In genomic region chr3:96328060-96328729, GRCm38 (mm10) we compare ENCODE assay signal across 8 mouse cellular contexts. TPM values are rescaled to one million over a fixed set of nuclear protein-coding genes. Genes with fewer than 3 reads are reported as not detected.
A peak's percentile ranks its signal among the peaks of the same experiment; 100 is the strongest.
DNase-seq lines count a peak whose midpoint lies in the region; ATAC-seq and TF ChIP-seq lines count a peak whose summit lies in the region.
"Not testable (repeated sequence)": the region's sequence is repeated elsewhere in the genome, so short reads cannot be mapped to it uniquely, and the experiment has no call there.

No protein-coding gene starts in this region.

- H3K4me3 ChIP-seq in bone marrow macrophage, adult 2 months (ENCODE audit: insufficient read depth, low read length): peak overlapping the region; percentile 68
- H3K4me3 ChIP-seq in forebrain, embryonic 13.5 days: peak overlapping the region; percentile 37
- peak overlapping the region; percentile 39 for H3K4me3 ChIP-seq in heart, postnatal 0 days (ENCODE audit: low read depth, low read length)
- peak overlapping the region; percentile 46 for H3K4me3 ChIP-seq in kidney, embryonic 16.5 days (ENCODE audit: low read length)
- H3K4me3 ChIP-seq in liver, embryonic 15.5 days (replicated peaks): peak overlapping the region; percentile 44
- peak overlapping the region; percentile 25 for H3K4me3 ChIP-seq in midbrain, embryonic 14.5 days (replicated peaks; ENCODE audit: low read depth, low read length)
- peak overlapping the region; percentile 24 for H3K4me3 ChIP-seq in stomach, postnatal 0 days (ENCODE audit: low read depth, low read length)

- H3K9me3 ChIP-seq in forebrain, embryonic 13.5 days (replicated peaks); heart, postnatal 0 days (replicated peaks; ENCODE audit: control insufficient read depth, low read length); kidney, embryonic 16.5 days (ENCODE audit: low read length); liver, embryonic 15.5 days (replicated peaks); midbrain, embryonic 14.5 days (ENCODE audit: control insufficient read depth, low read length); stomach, postnatal 0 days (ENCODE audit: control insufficient read depth, low read length): not testable (repeated sequence)

- peak; percentile 39 for DNase-seq in CD4-positive, CD25-positive, alpha-beta regulatory T cell, adult 2 months (ENCODE audit: low read depth, low spot score)
- DNase-seq in heart, postnatal 0 days (ENCODE audit: low spot score); stomach, postnatal 0 days (ENCODE audit: low spot score): not testable (repeated sequence)
- peak; percentile 58 for DNase-seq in midbrain, embryonic 14.5 days

- not testable (repeated sequence) for H3K36me3 ChIP-seq in forebrain, embryonic 13.5 days (ENCODE audit: poor library complexity, severe bottlenecking); heart, postnatal 0 days (replicated peaks; ENCODE audit: control insufficient read depth, insufficient read depth, low read length); kidney, embryonic 16.5 days (ENCODE audit: insufficient read depth, low read length); liver, embryonic 15.5 days (replicated peaks); midbrain, embryonic 14.5 days (ENCODE audit: control insufficient read depth, insufficient read depth, low read length); stomach, postnatal 0 days (ENCODE audit: control insufficient read depth, insufficient read depth, low read length)

- not testable (repeated sequence) for H3K4me1 ChIP-seq in bone marrow macrophage, adult 2 months (ENCODE audit: control insufficient read depth, insufficient read depth, low read length); forebrain, embryonic 13.5 days; heart, postnatal 0 days (ENCODE audit: control insufficient read depth, insufficient read depth); kidney, embryonic 16.5 days (ENCODE audit: insufficient read depth, low read length); midbrain, embryonic 14.5 days (ENCODE audit: control insufficient read depth, insufficient read depth, low read length); stomach, postnatal 0 days (replicated peaks; ENCODE audit: control insufficient read depth, insufficient read depth)
- H3K4me1 ChIP-seq in liver, embryonic 15.5 days (replicated peaks): peaks cover 17% of the 10 kb centered on the region

- H3K4me2 ChIP-seq in forebrain, embryonic 13.5 days: peak overlapping the region; percentile 65
- H3K4me2 ChIP-seq in heart, postnatal 0 days (ENCODE audit: low read depth, low read length): peak overlapping the region; percentile 62
- H3K4me2 ChIP-seq in kidney, embryonic 16.5 days (replicated peaks; ENCODE audit: low read depth, low read length): peak overlapping the region; percentile 63
- H3K4me2 ChIP-seq in liver, embryonic 15.5 days: peak overlapping the region; percentile 62
- peak overlapping the region; percentile 50 for H3K4me2 ChIP-seq in midbrain, embryonic 14.5 days (ENCODE audit: low read length)
- peak overlapping the region; percentile 53 for H3K4me2 ChIP-seq in stomach, postnatal 0 days (replicated peaks; ENCODE audit: low read depth)

- not testable (repeated sequence) for TF ChIP-seq EP300 in heart, postnatal 0 days (IDR thresholded peaks at IDR 0.05; ENCODE audit: low read depth); stomach, postnatal 0 days (optimal IDR thresholded peaks at IDR 0.05)

- peak overlapping the region; percentile 28; the same call in 1 of the 2 replicates for H3K27ac ChIP-seq in bone marrow macrophage, adult 2 months (ENCODE audit: insufficient read depth, low read depth, low read length)
- H3K27ac ChIP-seq in forebrain, embryonic 13.5 days; heart, postnatal 0 days (ENCODE audit: low read depth); kidney, embryonic 16.5 days (ENCODE audit: low read length); liver, embryonic 15.5 days (replicated peaks); midbrain, embryonic 14.5 days (replicated peaks; ENCODE audit: low read depth, low read length); stomach, postnatal 0 days (replicated peaks): not testable (repeated sequence)

- not testable (repeated sequence) for TF ChIP-seq POLR2A in bone marrow macrophage, adult 2 months (IDR thresholded peaks at IDR 0.05; ENCODE audit: borderline replicate concordance, low read depth, low read length)

- not testable (repeated sequence) for TF ChIP-seq CTCF in bone marrow macrophage, adult 2 months (IDR thresholded peaks at IDR 0.05; ENCODE audit: low read depth, low read length); heart, postnatal 0 days (IDR thresholded peaks at IDR 0.05; ENCODE audit: low read depth); stomach, postnatal 0 days (IDR thresholded peaks at IDR 0.05; ENCODE audit: low read depth)

- under 1% methylated on average over 49 of the region's 49 CpGs for WGBS in forebrain, embryonic 13.5 days
- under 1% methylated on average over 35 of the region's 49 CpGs for WGBS in heart, postnatal 0 days
- under 1% methylated on average over 40 of the region's 49 CpGs for WGBS in kidney, embryonic 16.5 days
- under 1% methylated on average over 49 of the region's 49 CpGs for WGBS in liver, embryonic 15.5 days (ENCODE audit: insufficient replicate concordance)
- WGBS in midbrain, embryonic 14.5 days: under 1% methylated on average over 49 of the region's 49 CpGs
- WGBS in stomach, postnatal 0 days: 2% methylated on average over 44 of the region's 49 CpGs

- H3K27me3 ChIP-seq in forebrain, embryonic 13.5 days: peaks cover 87% of the 10 kb centered on the region
- H3K27me3 ChIP-seq in heart, postnatal 0 days (ENCODE audit: control insufficient read depth, insufficient read depth, low read length): peaks cover 92% of the 10 kb centered on the region
- H3K27me3 ChIP-seq in kidney, embryonic 16.5 days (ENCODE audit: insufficient read depth, low read length): peaks cover 88% of the 10 kb centered on the region
- peaks cover 90% of the 10 kb centered on the region for H3K27me3 ChIP-seq in liver, embryonic 15.5 days
- peaks cover 72% of the 10 kb centered on the region for H3K27me3 ChIP-seq in midbrain, embryonic 14.5 days (ENCODE audit: control insufficient read depth, insufficient read depth, low read length)
- H3K27me3 ChIP-seq in stomach, postnatal 0 days (ENCODE audit: control insufficient read depth, insufficient read depth, low read length): peaks cover 20% of the 10 kb centered on the region

- ATAC-seq in forebrain, embryonic 13.5 days: peak; percentile 84
- peak; percentile 93 for ATAC-seq in heart, postnatal 0 days (ENCODE audit: insufficient read depth, low read depth)
- peak; percentile 97 for ATAC-seq in kidney, embryonic 16.5 days (ENCODE audit: low FRiP score, low TSS enrichment)
- peak; percentile 75 for ATAC-seq in liver, embryonic 15.5 days (ENCODE audit: insufficient read depth)
- ATAC-seq in midbrain, embryonic 14.5 days (ENCODE audit: low FRiP score, low TSS enrichment): peak; percentile 84
- ATAC-seq in stomach, postnatal 0 days (ENCODE audit: low FRiP score, low TSS enrichment): peak; percentile 84

- H3K9ac ChIP-seq in forebrain, embryonic 13.5 days: 0 out of 2 replicates have a peak overlapping the region, but pooled peaks have one; percentile 26
- H3K9ac ChIP-seq in heart, postnatal 0 days (replicated peaks; ENCODE audit: low read depth, low read length); liver, embryonic 15.5 days; midbrain, embryonic 14.5 days (replicated peaks; ENCODE audit: low read length); stomach, postnatal 0 days (ENCODE audit: low read length): not testable (repeated sequence)
- peak overlapping the region; percentile 48 for H3K9ac ChIP-seq in kidney, embryonic 16.5 days (replicated peaks; ENCODE audit: low read length)

RNA-seq across cellular contexts. Expression of gene Fcgr1, which starts 34.4 kb away (rescaled TPM):
- polyA plus RNA-seq in bone marrow macrophage, adult 2 months (2012; ENCODE audit: insufficient read depth, insufficient read length, missing spikeins): 153 and 166 TPM in 2 replicates
- polyA plus RNA-seq in forebrain, embryonic 13.5 days (2015; fragmentation: Nextera tagmentation; extraction: Ambion mirVana): 0.56 and 1.0 TPM in 2 replicates
- 1.1 and 3.0 TPM in 2 replicates for total RNA-seq in heart, postnatal 0 days (2014; rRNA removed; ENCODE audit: low replicate concordance)
- 1.2 and 1.5 TPM in 2 replicates for polyA plus RNA-seq in heart, postnatal 0 days (2015; fragmentation: Nextera tagmentation; extraction: Ambion mirVana)
- polyA plus RNA-seq in kidney, embryonic 16.5 days (2015; fragmentation: Nextera tagmentation; extraction: Ambion mirVana): 1.9 and 2.7 TPM in 2 replicates
- polyA plus RNA-seq in liver, embryonic 15.5 days (2015; fragmentation: Nextera tagmentation; extraction: Ambion mirVana): 4.4 and 4.7 TPM in 2 replicates
- 0.27 and 4.8 TPM in 2 replicates for polyA plus RNA-seq in midbrain, embryonic 14.5 days (2014; fragmentation: Nextera tagmentation; extraction: Ambion mirVana)
- polyA plus RNA-seq in stomach, postnatal 0 days (2015; fragmentation: Nextera tagmentation; extraction: Ambion mirVana): 2.5 and 3.8 TPM in 2 replicates

RNA-seq across cellular contexts. Expression of gene Hist2h2bb, which starts 58.6 kb away (rescaled TPM):
- polyA plus RNA-seq in bone marrow macrophage, adult 2 months (2012; ENCODE audit: insufficient read depth, insufficient read length, missing spikeins): 3.1 and 3.6 TPM in 2 replicates
- polyA plus RNA-seq in forebrain, embryonic 13.5 days (2015; fragmentation: Nextera tagmentation; extraction: Ambion mirVana): 16.0 and 19.8 TPM in 2 replicates
- total RNA-seq in heart, postnatal 0 days (2014; rRNA removed; ENCODE audit: low replicate concordance): 225 and 283 TPM in 2 replicates
- polyA plus RNA-seq in heart, postnatal 0 days (2015; fragmentation: Nextera tagmentation; extraction: Ambion mirVana): 0.59 and 1.7 TPM in 2 replicates
- 14.8 TPM in 2 replicates for polyA plus RNA-seq in kidney, embryonic 16.5 days (2015; fragmentation: Nextera tagmentation; extraction: Ambion mirVana)
- polyA plus RNA-seq in liver, embryonic 15.5 days (2015; fragmentation: Nextera tagmentation; extraction: Ambion mirVana): 19.4 and 24.6 TPM in 2 replicates
- polyA plus RNA-seq in midbrain, embryonic 14.5 days (2014; fragmentation: Nextera tagmentation; extraction: Ambion mirVana): 4.9 and 5.4 TPM in 2 replicates
- polyA plus RNA-seq in stomach, postnatal 0 days (2015; fragmentation: Nextera tagmentation; extraction: Ambion mirVana): 3.8 and 5.5 TPM in 2 replicates

RNA-seq across cellular contexts. Expression of gene Hist2h3b, which starts 59.7 kb away (rescaled TPM):
- 4.8 and 5.0 TPM in 2 replicates for polyA plus RNA-seq in bone marrow macrophage, adult 2 months (2012; ENCODE audit: insufficient read depth, insufficient read length, missing spikeins)
- 105 and 122 TPM in 2 replicates for polyA plus RNA-seq in forebrain, embryonic 13.5 days (2015; fragmentation: Nextera tagmentation; extraction: Ambion mirVana)
- total RNA-seq in heart, postnatal 0 days (2014; rRNA removed; ENCODE audit: low replicate concordance): 1,066 and 1,627 TPM in 2 replicates
- 13.1 and 16.2 TPM in 2 replicates for polyA plus RNA-seq in heart, postnatal 0 days (2015; fragmentation: Nextera tagmentation; extraction: Ambion mirVana)
- 35.4 and 45.1 TPM in 2 replicates for polyA plus RNA-seq in kidney, embryonic 16.5 days (2015; fragmentation: Nextera tagmentation; extraction: Ambion mirVana)
- 78.7 and 99.7 TPM in 2 replicates for polyA plus RNA-seq in liver, embryonic 15.5 days (2015; fragmentation: Nextera tagmentation; extraction: Ambion mirVana)
- 19.3 and 20.1 TPM in 2 replicates for polyA plus RNA-seq in midbrain, embryonic 14.5 days (2014; fragmentation: Nextera tagmentation; extraction: Ambion mirVana)
- 16.4 and 34.4 TPM in 2 replicates for polyA plus RNA-seq in stomach, postnatal 0 days (2015; fragmentation: Nextera tagmentation; extraction: Ambion mirVana)

Comparison
In these comparisons a context has a peak if more than half of its experiments do, and no peak if none do; other contexts are left out.
1. RNA of gene Fcgr1, which starts 34.4 kb away (polyA plus RNA-seq): 153 to 166 TPM in bone marrow macrophage, adult 2 months; 0.27 to 4.8 TPM in midbrain, embryonic 14.5 days, 4.4 to 4.7 TPM in liver, embryonic 15.5 days, 2.5 to 3.8 TPM in stomach, postnatal 0 days, 1.9 to 2.7 TPM in kidney, embryonic 16.5 days, 1.2 to 1.5 TPM in heart, postnatal 0 days and 0.56 to 1.0 TPM in forebrain, embryonic 13.5 days; every median in the first group is over 10 times any median in the second.
2. Peak in every context shown above with its lines, with median percentiles within 50 percentile points of each other: H3K4me3 ChIP-seq, ATAC-seq and H3K4me2 ChIP-seq.